Mouse (Mus musculus) yolk sac, embryonic 10.5 days (tissue): ENCODE results near the gene Cep68.

ENCODE experiments used
- DNase-seq: peaks from one replicate; pipeline ENCODE4 v3.0.0-alpha.2; 2017; ENCODE audit warnings: low spot score

Cep68 gene

DNA sequence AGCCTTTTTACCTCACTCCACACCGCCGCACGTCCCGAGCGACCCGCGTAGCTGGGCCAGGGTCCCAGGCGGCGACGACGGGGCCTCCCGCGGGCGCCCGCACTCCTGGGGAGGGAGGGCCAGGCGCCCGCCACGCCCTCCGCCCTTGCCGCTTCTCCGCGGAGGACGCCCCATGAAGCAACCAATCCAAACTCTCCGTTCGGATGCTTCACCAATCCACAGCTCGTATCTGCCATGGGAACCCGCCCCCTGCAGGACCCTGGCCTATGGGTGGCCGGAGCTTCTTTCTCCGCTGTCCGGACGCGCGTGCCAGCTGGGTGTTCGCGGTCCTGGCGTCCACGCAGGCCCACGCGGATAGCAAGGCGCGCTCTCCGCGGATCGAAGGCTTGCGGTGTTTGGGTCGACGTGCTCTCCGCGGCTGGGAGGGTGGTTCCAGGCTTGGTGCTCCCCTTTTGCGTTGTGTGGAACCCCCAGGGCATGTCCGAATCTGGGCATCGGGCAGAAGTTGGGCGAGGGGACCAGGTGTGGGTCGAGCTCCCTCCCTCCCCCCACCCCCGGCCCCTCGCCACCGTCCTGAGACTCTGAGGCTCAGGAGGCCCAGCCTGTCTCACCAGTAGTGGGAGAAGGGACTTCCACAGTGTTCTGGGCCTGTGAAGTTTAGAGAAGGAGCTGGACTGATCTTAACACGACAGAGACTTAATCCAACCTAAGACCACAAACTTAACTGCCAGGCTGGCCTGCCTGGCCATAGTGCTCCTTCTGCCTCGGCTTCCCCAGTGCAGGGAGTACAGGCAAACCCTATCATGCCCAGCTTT, at the start of gene Cep68:
Gene Cep68 (minus strand): TSS at position 134 of the 815 bp plus-strand sequence.
- DNase-seq = peak; percentile 95

DNA sequence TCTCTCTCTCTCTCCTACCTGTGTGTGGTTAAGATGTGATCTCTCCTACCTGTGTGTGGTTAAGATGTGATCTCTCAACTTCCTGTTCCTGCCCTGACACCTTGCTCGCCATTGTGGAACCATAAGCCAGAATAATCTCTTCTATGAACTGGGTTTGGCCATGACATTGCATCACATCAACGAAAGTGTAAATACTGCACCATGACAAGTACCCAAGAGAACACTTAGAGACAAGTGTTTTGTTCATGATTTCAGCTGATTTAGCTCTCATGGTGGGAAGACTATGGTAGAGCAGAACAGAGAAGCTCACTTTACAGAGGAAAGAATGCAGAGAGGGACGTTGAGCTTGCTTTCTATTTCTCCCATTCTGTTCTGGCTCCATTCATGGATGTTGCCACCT, 35.2 kb upstream of the Cep68 start:
- DNase-seq = no peak

DNA sequence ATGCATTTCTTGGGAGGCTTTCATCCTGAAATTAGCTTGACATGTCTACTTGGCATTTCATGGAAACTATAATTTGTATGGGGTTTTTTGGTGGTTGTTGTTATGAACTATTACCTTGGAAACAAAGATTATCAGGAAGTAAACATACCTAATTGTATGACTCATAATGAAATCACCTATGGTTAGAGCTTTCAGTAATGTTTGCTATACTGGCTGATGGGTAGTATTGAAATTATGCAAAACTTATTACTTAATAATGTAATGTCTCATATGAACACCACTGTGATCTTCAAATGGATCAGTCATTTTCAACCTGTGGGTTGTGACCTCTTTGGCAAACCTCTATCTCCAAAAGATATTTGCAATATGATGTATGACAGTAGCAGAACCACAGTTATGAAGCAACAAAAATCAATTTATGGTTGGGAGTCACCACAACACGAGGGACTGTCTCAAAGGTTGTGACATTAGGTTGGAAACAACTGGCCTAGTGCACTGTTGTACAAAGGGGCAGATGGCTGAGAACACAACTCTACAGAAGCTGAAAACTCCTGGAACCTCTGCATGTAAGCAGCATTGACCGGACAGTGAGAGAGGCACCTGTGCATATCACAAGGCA, 33.5 kb upstream of the Cep68 start:
- no peak for DNase-seq

DNA sequence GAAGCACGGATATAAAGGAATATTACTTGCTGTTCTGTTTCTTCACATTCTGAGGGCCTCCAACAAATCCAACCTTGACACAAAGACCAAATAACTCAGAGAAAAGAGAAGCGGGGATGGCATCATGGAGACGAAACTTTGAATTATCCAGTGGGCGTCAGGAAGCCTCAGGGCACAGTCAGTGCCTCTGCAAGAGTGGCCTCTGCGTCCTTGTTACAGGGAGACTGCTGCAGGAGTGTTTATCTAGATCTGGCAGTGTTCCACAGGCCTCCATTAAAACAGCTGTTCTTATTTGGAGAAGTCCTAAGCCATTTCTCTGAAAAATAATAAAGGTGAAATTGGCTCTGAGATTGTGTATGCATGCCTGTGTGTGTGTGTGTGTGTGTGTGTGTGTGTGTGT, 31.8 kb upstream of the Cep68 start:
- no peak for DNase-seq

DNA sequence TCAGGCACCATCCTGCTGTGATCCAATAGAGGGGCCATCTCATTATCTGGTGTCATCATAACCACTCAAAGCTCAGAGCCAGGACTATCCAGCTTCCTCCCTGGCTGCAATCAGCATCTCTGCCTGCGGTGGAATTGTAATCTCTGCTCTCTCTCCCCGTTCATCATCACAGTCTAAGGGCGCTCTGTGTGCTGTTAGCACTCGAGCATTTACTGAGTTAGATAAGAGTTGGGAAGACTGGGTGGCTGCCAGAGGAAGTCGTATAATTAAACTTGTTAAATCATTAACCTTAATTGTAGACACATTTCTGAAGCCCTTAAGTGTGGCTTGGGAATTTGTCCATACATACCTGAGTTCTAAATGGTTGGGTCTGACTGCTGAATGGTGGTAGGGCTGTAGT, 29.5 kb upstream of the Cep68 start:
- DNase-seq = no peak

DNA sequence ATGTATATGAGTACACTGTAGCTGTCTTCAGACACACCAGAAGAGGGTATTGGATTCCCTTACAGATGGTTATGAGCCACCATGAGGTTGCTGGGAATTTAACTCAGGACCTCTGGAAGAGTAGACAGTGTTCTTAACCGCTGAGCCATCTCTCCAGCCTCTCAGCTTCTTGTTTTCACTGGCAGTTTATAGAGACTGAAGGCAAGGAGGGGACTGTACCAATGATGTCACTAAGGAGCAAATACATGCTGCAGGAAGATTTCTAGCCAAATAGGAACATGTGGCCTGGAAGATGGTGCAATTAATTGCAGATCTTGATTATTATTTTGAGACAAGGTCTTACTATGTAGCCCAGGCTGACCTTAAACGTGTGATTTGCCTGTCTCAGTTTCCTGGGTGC, 27.9 kb upstream of the Cep68 start:
- no peak for DNase-seq

DNA sequence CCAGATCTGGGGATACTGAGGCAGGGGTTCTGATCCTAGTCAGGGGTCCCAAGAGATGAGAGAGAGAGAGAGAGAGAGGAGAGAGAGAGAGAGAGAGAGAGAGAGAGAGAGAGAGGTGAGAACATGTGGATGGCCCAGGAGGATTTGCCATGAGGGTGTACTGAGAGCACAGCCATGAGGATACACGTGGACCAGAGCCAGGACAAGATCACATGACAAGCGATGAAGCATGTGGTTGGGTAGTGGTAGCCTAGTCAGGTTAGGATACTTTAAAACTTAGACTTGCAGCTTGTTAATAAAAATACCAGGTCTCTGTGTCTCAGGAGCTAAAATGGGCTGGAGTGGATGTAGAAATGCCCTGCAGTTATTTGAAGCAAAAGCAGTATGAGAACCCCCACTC, 26.7 kb upstream of the Cep68 start:
- no peak for DNase-seq

DNA sequence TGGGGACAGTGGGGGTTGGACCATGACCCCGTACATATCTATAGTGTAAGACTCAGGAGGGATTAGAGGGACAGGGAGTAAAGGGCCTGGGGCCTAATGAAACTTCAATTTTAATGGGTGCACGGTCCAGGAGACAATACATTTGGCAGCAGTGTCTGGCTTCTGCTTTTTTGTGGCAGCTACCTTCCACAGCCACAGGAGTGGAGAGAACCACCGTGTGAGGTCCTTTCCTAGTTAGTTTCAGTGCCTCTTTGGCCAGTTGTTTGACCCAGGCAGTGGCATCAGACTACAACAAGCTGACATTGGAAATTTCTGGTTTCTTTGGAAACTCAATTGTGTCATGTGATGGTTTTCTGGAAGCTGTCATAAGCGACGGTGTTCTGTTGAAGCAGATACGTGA, 20.7 kb upstream of the Cep68 start:
- DNase-seq = no peak

DNA sequence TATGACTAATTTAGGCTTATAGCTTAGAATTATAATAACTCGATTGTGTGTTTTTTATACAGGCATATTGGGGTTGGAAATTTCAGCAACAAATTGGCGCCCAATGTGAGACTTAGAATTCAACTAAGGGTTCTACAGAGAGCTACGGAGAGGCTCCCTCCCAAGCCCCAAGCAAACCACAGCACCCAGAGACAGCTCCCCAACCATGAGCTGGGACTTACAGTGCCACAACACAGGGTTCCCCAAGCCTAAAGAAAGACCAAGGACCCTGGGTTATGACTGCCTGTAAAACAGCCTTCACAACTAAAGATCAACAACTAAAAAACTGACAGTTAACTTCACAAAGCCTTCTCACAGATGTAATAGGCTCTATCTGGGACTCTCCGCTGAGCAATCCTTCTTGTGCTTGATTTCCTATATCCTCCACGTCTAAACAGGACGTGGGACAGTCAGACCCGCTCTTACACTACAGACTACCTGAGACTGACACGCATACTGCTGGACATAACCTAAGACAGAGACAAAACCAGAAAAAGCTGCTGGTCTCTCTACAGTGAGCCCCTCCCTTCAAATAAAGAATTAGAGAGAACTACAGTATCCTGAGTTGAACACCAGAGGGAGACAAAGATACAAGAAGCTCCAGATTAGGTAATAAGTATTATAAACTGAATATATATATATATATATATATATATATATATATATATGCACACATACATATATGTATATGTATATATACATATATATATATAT, 13.6 kb upstream of the Cep68 start:
- no peak for DNase-seq

DNA sequence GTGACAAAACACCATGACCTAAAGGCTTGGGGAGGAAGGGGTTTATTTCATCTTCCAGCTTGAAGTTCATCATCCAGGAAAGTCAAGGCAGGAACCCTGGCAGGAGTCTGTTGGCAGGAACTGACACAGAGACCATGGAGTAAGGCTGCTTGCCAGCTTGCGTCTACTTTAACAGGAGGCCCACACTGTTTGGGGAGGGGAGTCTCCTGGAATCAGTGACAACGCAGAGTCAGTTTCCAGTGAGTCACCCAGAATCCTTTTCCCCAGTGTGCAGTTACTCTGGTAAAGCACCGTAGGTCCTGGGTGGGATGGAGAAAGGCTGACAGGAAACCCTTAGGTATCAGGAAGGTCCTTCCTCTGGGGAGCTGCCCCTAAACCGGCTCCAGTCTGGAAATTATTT, 5.6 kb upstream of the Cep68 start:
- DNase-seq = no peak

DNA sequence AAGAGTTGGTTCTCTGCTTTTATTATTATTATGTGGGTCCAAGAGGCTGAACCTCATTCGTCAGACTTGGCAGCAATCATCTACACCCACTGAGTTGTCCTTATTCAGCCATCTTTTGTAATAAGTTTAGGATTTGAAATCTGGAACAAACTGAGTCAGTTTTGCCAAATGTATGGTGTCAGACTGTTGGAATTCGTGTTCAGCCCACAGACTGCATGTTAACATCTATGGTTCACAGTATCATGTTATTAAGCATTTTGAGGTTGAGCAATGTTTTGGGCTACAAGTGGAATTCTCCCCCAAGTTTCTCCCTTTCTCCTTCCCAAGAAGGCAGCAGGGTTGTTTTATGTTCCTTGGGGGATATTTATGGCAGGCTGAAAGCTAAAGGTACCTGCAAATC, 3.9 kb upstream of the Cep68 start:
- DNase-seq = no peak

DNA sequence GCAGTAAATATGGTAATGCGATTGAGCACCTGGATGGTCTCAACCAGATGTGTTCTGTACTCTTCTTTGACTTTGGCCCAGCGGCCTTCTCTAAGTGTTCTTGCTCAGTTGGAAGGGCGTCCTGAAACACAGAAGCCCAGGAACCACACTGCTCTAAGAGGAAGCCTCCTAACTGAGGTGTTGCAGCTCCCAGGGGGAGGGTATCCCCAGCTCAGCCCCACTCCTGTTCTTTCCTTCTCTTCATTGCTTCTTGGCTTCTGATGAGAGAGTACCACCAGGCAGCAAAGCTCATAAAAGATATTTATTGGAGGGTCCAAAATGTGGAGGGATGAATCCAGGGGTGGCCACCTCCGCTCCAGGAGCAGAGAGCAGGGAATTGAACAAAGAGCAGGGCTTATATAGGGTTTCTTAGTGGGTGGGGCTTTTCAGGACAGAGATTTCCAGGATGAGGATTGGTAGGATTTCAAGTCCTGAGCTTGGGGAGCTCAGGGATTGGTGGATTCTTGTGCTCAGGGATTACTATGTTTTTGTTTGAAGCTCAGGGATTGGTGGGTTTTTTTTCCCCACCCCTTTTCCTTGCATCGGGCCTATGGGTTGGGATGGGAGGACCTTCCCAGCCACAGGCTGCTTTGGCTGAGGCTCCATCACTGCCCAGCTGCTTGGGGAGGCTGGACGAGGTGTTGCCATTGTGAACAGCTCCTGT, 1.4 kb upstream of the Cep68 start:
- DNase-seq = no peak

DNA sequence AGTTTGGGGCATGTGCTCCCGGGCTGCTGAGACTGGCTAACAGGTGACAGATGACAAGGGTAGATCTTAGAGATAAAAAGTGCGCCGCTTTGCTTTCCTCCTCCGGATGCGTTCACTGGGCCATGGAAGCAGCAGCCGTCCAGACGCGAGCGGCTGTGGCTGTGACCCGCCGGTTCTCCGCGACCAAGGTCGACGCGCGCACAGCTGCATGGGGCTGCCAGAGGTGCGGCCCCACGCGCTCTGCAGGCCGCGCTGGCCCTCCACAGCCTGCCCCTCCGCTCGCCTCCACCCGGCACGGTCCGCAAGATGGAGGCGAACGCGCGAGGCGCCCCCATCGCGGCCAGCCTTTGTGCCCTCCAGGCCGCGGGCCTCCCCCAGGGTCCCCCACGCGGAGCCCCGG, 389 bp downstream of the Cep68 start:
- no peak for DNase-seq

DNA sequence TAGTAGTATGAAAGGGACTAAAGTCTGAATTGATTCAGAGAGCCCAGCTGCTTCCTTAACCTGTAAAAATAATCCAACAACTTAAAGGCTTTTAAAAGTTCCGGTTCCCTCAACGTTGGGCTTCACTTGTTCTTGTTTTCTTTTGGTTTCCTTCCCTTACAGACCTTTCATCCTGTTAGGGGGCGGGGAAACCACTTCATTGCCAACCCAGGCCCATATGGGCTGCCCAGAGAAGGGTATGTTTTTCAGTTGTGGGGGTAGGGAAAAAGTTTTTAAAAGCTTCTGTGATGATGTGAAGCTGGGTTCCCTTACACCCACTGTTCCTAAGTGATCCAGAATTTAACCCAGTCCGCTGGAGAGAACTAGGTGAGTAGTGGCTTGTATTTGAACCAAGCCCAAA, 952 bp downstream of the Cep68 start:
- no peak for DNase-seq

DNA sequence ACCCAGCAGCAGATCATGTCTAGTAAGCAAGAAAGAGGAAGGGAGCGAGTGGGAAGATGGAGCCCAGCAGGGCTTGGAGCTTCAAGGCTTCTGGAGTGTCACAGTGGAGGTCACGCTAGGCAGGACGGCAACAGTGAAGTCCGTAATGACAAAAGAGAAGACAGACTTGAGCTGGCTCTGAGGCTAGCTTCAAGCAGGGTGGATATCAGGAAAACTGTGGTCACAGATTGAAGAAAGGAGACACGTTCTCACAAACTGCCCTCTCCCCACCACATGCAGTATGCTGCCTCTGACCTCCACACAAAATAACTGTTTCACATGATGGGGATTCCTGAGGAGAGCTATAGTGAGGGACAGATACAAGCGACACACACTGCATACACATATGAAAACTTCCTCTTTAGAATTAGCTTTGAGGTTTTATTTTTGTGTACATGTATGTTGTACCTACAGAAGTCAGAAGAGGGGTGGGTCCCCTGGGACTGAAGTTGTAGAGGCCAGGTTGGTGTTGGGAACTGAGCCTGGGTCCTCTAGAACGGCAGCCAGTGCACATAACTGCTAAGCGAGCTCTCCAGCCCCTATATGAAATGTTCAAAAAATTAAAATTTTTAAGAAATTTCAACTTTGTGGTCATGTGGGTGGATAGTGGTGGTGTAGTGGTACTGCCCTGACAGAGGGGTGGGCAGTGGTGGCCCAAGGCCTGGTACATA, 1.9 kb downstream of the Cep68 start:
- DNase-seq = no peak

DNA sequence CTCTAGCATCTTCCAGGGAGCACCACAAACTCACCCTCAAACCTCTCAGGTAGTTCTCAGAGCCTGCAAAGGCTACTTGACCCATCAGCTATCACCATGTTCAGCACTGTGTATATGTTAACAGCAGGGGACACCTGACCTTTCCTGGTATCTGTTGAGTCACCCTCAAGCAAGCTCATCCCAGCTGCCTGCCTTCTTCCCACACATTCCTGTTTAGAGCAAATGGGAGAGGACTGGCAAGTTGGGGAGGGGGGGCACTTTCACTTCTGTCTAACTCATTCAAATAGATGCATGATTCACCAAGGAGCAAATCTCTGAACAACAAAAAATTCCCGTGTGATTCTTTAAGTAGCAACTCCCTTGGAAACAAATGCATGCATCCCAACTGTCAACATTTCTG, 2.6 kb downstream of the Cep68 start:
- DNase-seq = no peak

DNA sequence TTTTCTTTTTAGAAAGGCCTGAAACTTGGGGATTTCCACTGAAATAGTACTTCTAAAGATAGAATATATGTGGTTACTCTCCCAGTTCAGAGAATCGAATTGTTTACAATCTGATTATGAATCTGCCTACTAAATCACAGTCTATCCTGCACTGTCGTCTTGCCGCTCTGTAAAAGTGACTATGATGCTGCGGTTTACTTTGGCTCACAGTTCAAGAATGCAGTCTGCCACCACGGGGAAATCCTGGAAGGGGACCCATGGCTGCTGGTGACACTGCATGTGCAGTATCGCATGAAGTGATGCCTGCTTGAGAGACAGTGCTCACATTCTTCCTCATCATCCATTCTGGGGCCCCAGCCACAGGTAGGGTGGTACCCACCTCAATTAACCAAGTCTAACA, 3.9 kb downstream of the Cep68 start:
- no peak for DNase-seq

DNA sequence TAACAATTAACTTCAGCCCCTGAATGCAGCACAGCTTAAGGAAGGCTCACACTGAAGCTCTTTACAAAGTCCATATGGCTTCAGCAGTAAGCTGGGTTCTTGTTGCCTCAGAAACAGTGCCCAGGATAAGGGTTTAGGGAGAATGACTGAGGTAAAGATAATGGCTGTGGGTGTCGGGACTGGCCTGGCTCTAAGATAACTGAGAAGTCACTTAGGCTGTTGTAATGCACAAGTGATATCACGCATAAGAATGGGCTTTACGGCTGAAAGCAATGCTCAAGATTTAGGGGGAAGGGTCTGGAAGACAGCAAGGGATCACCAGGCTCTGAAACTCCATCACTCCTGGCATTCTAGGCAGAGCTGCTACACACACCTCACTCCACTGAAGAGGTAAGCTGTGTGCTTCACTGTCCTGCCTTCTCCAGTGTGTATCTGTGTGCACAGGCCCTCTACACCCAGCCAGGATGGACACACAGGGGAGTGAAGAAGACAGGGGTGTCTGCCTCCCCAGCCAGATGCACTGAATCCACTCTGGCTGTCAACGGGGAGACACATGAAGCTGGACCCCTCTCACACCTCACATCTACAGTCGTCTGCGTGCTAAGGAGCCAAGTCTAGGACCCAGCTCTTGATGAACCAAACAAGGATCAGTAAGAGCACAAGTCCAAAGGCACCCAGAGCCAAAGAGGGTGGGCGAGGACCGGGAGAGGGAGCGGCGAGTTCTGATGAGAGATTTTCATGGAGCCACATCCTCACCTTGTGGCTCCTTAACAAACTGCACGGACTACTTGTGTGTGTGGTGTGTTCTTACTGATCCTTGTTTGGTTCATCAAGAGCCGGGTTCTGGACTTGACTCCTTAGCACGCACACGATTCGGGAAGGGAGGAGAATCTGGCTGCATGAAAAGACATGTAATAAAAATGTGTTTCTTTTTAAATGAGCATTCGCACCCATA, 4.6 kb downstream of the Cep68 start:
- DNase-seq = no peak

DNA sequence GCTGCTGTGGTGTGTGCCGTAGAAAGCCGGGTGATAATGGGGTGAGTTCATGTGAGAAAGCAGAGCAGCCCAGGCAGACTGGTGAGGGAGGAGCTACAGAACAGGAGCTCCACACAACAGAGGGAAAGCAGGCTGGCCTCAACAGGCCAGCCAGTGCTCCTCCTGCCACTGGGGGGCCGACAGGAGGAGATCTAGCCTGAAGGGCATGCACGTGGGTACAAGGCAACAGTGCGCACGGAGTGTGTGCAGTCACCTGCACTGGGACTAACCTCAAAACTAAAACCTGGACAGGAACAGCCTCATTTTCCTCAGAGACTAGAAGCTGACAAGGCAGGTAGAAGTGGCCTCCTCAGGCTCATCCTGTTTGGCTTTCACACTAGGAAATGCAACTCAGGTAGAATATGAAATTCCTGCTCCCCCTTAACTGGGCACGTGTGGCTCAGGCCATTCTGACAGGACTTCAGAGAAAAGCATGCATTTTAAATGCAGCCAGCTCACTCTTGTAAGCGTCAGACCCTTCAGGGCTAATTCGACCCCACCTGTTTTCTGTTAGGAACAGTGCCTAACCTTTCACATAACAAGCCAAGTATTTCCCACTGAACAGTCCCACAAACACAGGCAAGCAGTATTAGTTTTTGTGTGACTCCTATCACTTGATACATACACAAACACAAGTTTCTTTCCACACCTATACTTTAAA, 5.9 kb downstream of the Cep68 start:
- no peak for DNase-seq
